Mouse (Mus musculus) E14TG2a.4 (cell line): ENCODE results near the gene Ssu72.

ENCODE experiments used
- H3K27me3 ChIP-seq: 2 replicates; pipeline ENCODE4 v1.6.1; 2014; ENCODE audit warnings: low read length, control low read depth; ENCODE audit not compliant: insufficient read depth
- H3K36me3 ChIP-seq: 2 replicates; pipeline ENCODE4 v1.6.1; 2014; ENCODE audit warnings: low read length, control low read depth; ENCODE audit not compliant: insufficient read depth
- H3K4me1 ChIP-seq: replicated peaks from 2 replicates; pipeline ENCODE4 v1.6.1; 2014; ENCODE audit warnings: low read depth, low read length, control low read depth
- H3K4me3 ChIP-seq: replicated peaks from 2 replicates; pipeline ENCODE4 v1.5.1; 2014; ENCODE audit warnings: mild to moderate bottlenecking, low read length
- H3K9me3 ChIP-seq: 2 replicates; pipeline ENCODE4 v1.6.1; 2014; ENCODE audit warnings: low read length, control low read depth
- CTCF ChIP-seq: conservative IDR thresholded peaks from 2 replicates; pipeline ENCODE4 v1.5.1; 2014; ENCODE audit warnings: low read length
- NANOG ChIP-seq: IDR thresholded peaks from 2 replicates; pipeline ENCODE4 v1.6.1; 2014; ENCODE audit warnings: borderline replicate concordance, low read length, mixed read lengths
- POU5F1 ChIP-seq: IDR thresholded peaks from 2 replicates; pipeline ENCODE4 v1.6.1; 2014; ENCODE audit warnings: low read length, borderline replicate concordance

Ssu72 gene

GRCm38 (mm10) chr4:155759862-155760612 is 55.4 kb downstream of the Ssu72 start:
- Histone ChIP-seq H3K36me3 (peaks cover 43% of the 10 kb centered on the region), H3K4me1 (peaks cover 59% of the 10 kb centered on the region), H3K4me3 (peak overlapping the region; percentile 99), H3K27me3 (no peaks in the 10 kb centered on the region), H3K9me3 (no peaks in the 10 kb centered on the region)
- TF ChIP-seq NANOG (no peak), CTCF (peak; percentile 12; the same call in 1 of the 2 replicates), POU5F1 (no peak)

GRCm38 (mm10) chr4:155760613-155761355 is 56.2 kb downstream of the Ssu72 start, which contains the start of gene Atad3a:
Gene Atad3a, minus strand, starts transcription at chr4:155761093.
- TF ChIP-seq POU5F1 (no peak), NANOG (no peak), CTCF (no peak)
- no peaks in the 10 kb centered on the region for H3K27me3 ChIP-seq
- H3K9me3 ChIP-seq: no peaks in the 10 kb centered on the region
- peak within 1 kb of the TSS; percentile 99 for H3K4me3 ChIP-seq
- H3K36me3 ChIP-seq: peaks cover 36% of the 10 kb centered on the region
- H3K4me1 ChIP-seq: peaks cover 54% of the 10 kb centered on the region

- peaks cover 47% of the 10 kb centered on the region for H3K4me1 ChIP-seq
- peak overlapping the region; percentile 99 for H3K4me3 ChIP-seq
- no peaks in the 10 kb centered on the region for H3K9me3 ChIP-seq
- no peaks in the 10 kb centered on the region for H3K27me3 ChIP-seq
- TF ChIP-seq CTCF (no peak), POU5F1 (no peak), NANOG (no peak)
- H3K36me3 ChIP-seq: peaks cover 29% of the 10 kb centered on the region
Observed at GRCm38 (mm10) chr4:155761356-155762099, 56.9 kb downstream of the Ssu72 start.

GRCm38 (mm10) chr4:155762357-155762756 is 57.8 kb downstream of the Ssu72 start:
- peaks cover 39% of the 10 kb centered on the region for H3K4me1 ChIP-seq
- no peaks in the 10 kb centered on the region for H3K27me3 ChIP-seq
- no peak overlapping the region for H3K4me3 ChIP-seq
- peaks cover 20% of the 10 kb centered on the region for H3K36me3 ChIP-seq
- no peak for TF ChIP-seq POU5F1
- no peak for TF ChIP-seq CTCF
- no peak for TF ChIP-seq NANOG
- H3K9me3 ChIP-seq: no peaks in the 10 kb centered on the region

- TF ChIP-seq POU5F1: no peak
- TF ChIP-seq NANOG: no peak
- Histone ChIP-seq H3K4me3 (peak overlapping the region; percentile 81), H3K4me1 (peaks cover 30% of the 10 kb centered on the region), H3K9me3 (no peaks in the 10 kb centered on the region), H3K36me3 (no peaks in the 10 kb centered on the region), H3K27me3 (peaks cover 58% of the 10 kb centered on the region)
Observed at GRCm38 (mm10) chr4:155769496-155769879, 64.9 kb downstream of the Ssu72 start.

- peaks cover 61% of the 10 kb centered on the region for H3K27me3 ChIP-seq
- TF ChIP-seq NANOG (no peak), CTCF (peak; percentile 40), POU5F1 (no peak)
- no peaks in the 10 kb centered on the region for H3K36me3 ChIP-seq
- H3K9me3 ChIP-seq: no peaks in the 10 kb centered on the region
- peak overlapping the region; percentile 81 for H3K4me3 ChIP-seq
- peaks cover 35% of the 10 kb centered on the region for H3K4me1 ChIP-seq
Observed at GRCm38 (mm10) chr4:155769880-155770512, 65.4 kb downstream of the Ssu72 start.

GRCm38 (mm10) chr4:155770626-155771025 is 66.0 kb downstream of the Ssu72 start:
- H3K4me3 ChIP-seq: peak overlapping the region; percentile 81
- H3K27me3 ChIP-seq: peaks cover 68% of the 10 kb centered on the region
- no peak for TF ChIP-seq CTCF
- H3K36me3 ChIP-seq: no peaks in the 10 kb centered on the region
- H3K4me1 ChIP-seq: peaks cover 42% of the 10 kb centered on the region
- no peaks in the 10 kb centered on the region for H3K9me3 ChIP-seq

GRCm38 (mm10) chr4:155771706-155772105 is 67.1 kb downstream of the Ssu72 start:
- Histone ChIP-seq H3K9me3 (no peaks in the 10 kb centered on the region), H3K27me3 (peaks cover 76% of the 10 kb centered on the region), H3K36me3 (no peaks in the 10 kb centered on the region), H3K4me3 (no peak overlapping the region), H3K4me1 (peaks cover 52% of the 10 kb centered on the region)
- TF ChIP-seq CTCF: no peak
- no peak for TF ChIP-seq POU5F1
- TF ChIP-seq NANOG: no peak
